Mouse (Mus musculus): ENCODE measurements at regions not wholly inside any gene's neighbourhood (a gene's known extent, or its start where the extent isn't known, plus 50 kb on each side); places are given as distances from the start of the nearest gene placed in this dataset.

DNA sequence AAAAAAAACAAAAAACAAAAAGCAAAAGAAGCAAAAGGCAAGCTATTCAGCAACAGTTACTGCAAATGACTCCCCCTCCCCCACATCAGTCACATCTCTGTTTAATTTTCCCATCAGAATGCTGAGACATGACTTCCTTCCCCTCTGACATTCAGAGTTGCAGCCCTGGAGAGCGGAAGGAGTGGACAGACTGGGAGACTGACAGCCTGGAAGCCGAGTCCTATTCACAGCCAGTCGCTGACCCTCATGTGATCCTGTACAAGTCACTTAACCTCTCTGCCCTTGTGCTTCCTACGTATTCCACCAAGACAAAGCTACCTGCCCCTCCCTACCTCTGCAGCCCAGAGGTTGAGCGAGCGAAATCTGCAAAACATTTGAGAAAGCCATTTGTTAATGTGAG is 161.2 kb downstream of the Barhl2 start:
- TF ChIP-seq CTCF (IDR thresholded peaks at IDR 0.05; ENCODE audit: extremely low read depth, insufficient read length, insufficient replicate concordance, low read depth, low read length) (no peak), POLR2A (IDR thresholded peaks at IDR 0.05; ENCODE audit: low read depth, low read length) (no peak)

All from small intestine, adult 2 months (tissue).